Mouse (Mus musculus) brain, embryonic 14.5 days (tissue): ENCODE measurements around the gene Eif2s2. TPM values are rescaled to one million over a fixed set of nuclear protein-coding genes. Genes with fewer than 3 reads are reported as not detected.
"Not testable (repeated sequence)": the region's sequence is repeated elsewhere in the genome, so short reads cannot be mapped to it uniquely, and the experiment has no call there.

Experiments used
- DNase-seq: peaks from one replicate; pipeline ENCODE4 v3.0.0-alpha.2; 2011; ENCODE audit warnings: low read depth
- CTCF ChIP-seq: fragments of 200-500 bp; IDR thresholded peaks from 2 replicates; pipeline ENCODE4 v1.5.1; 2012; ENCODE audit warnings: inconsistent platforms, mild to moderate bottlenecking, moderate library complexity, borderline replicate concordance; ENCODE audit not compliant: insufficient read depth, insufficient read length; ENCODE audit errors: extremely low read depth
- POLR2A ChIP-seq: fragments of 200-500 bp; IDR thresholded peaks from 2 replicates; pipeline ENCODE4 v1.6.1; 2012; ENCODE audit warnings: mild to moderate bottlenecking, inconsistent platforms, borderline replicate concordance; ENCODE audit not compliant: poor library complexity, insufficient read depth, insufficient read length, severe bottlenecking; ENCODE audit errors: extremely low read depth
- polyA plus RNA-seq: library from polyadenylated mRNA; depleted of rRNA; stranded (reverse); fragments of >200 nt; gene quantifications from 2 replicates; pipeline ENCODE4 v1.2.3, GENCODE M21; 2012; rRNA removed

Gene Eif2s2
- polyA plus RNA-seq: 43.0 and 58.8 TPM in 2 replicates

DNA sequence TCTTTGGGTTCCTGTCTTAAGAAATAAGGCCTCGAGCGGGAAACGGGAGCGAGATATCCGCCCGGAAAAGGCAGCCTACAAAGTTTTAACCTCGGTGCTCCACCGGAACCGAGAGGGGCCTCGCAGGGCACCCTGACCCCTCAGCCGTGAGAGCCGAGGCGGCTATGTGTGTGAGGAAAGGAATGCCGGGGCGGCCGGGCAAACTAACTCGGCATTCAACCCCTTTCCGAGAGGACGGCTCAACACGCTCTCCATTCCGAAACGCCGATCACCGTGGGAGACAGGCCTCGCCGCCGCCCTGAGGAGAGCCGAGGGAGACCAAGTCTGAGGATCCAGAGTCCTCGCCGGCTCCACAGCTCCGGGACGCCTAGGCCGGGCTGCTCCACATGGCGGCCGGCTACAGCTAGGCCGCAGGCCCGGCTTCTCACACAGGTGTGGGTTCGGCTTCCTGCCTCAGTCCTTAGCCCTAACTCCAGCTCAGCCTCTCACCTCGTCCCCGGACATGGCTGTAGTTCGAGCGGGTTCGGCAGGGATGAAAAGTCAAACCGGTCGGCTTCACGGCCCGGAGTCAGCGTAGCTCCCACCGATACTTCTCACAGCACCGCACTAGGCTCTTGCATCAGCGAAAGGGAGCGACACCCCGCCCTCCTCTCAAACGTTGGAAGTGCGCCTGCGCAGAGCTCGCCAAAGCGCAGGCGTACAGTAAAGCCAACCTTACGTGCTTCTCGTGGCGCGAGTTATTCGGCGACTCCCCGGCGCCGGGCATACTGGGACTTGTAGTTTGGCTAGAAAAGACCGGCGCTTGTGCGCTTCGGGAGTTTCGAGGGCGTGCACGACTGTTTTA is at the start of gene Eif2s2:
TSS of gene Eif2s2 (minus strand) at position 735 of the 844 bp plus-strand sequence.
- TF ChIP-seq POLR2A (peak; percentile 29; the same call in 1 of the 2 replicates), CTCF (no peak)
- DNase-seq: peak; percentile 99

GRCm38 (mm10) chr2:154941952-154942351 is 49.2 kb upstream of the Eif2s2 start:
- DNase-seq: peak; percentile 14

GRCm38 (mm10) chr2:154937547-154938390 is 45.0 kb upstream of the Eif2s2 start:
- no peak for DNase-seq
- no peak for TF ChIP-seq CTCF

More at GRCm38 (mm10) chr2:154941952-154942351, 49.2 kb upstream of the Eif2s2 start:
- no peak for TF ChIP-seq CTCF
- no peak for TF ChIP-seq POLR2A

- TF ChIP-seq CTCF (no peak), POLR2A (no peak)
- DNase-seq: peak; percentile 7
Observed at GRCm38 (mm10) chr2:154936536-154937155, 43.9 kb upstream of the Eif2s2 start.

DNA sequence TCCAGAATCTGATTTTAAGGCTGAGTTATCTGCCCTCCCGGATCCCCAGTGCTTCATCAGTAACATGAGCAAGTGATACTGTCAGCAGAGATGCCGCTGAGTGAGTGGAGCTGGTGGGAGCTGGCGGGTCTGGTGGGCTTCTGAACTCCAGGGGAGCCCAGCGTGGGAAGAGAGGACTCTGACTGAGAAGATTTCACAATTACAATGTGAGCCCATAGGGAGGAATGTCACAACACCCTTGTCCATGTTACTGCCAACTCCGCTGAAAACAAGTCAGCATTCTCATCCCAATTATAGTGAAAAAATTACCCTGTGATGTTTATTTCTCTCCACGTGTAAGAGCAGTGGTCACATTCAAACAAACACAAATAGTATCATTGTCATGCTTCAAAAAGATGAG is 43.4 kb upstream of the Eif2s2 start:
- TF ChIP-seq CTCF (no peak), POLR2A (no peak)
- no peak for DNase-seq

- peak; percentile 60 for DNase-seq
Observed at GRCm38 (mm10) chr2:154933884-154934283, 41.1 kb upstream of the Eif2s2 start.

DNA sequence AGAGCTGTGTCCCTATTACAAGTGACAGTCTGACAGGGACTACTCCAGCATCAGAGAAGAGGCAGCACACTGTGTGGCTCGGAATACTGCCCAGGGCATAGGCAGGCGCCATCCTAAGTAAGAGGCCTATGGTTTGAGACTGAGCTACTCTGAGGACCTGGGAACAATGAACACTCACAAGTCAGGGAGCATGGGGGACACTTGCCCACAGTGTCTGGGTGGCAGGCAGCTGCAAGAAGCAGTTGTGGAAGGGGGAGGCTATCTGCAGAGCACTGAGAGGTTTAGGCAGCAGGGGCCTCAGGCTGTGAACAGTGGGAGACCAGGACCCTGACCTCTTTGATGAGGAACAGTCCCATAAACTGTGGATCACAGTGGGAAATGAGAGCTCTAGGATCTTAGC is 35.6 kb upstream of the Eif2s2 start:
- DNase-seq: peak; percentile 5
- TF ChIP-seq CTCF (no peak), POLR2A (no peak)

More at GRCm38 (mm10) chr2:154933884-154934283, 41.1 kb upstream of the Eif2s2 start:
- no peak for TF ChIP-seq POLR2A
- TF ChIP-seq CTCF: no peak

DNA sequence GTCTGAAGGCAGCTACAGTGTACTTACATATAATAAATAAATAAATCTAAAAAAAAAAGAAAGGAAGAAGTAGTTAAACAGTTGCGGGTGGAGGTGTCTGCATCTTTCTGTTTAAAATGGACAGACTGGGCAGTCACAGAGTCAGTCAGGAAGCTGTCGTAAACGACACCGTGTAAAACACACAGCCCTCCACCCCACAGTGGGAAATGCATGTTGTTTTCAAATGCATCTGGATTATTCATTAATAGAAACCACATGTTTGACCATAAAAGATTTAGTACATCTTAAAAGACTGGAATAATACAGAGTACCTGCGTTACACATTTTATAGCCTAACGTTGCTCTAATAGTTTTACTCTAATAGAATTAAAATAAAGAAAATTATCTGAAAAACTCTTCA is 34.1 kb upstream of the Eif2s2 start:
- TF ChIP-seq POLR2A (no peak), CTCF (no peak)
- DNase-seq: no peak

DNA sequence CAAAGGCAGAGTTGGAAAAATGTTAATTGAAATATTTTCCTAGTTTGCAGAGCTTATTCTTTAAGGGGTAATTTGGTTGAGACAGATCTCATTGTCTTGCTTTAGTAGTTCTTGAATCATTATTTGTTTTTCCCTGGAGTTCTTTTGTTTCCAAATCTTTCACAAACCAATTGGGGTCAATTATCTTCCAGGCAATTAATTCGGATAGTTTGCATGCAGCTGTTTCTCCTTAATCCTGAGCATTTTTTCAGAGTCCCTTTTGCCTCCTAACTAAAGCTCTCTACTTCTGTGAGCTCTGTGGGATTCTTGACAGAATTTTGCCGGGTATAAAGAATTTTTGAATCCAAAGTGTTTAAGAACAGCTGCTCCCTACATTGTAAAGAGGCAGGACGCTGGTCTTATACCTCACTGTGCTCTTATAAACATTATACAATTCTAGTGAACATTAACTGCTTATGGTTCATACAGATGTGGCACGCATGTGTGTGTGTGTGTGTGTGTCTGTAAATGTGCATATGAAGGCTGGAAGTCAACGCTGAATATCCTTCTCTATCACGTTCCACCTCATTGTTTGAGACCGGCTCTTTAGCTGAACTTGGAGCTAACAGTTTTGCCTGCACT is 32.8 kb upstream of the Eif2s2 start:
- DNase-seq: peak; percentile 83

GRCm38 (mm10) chr2:154922134-154922533 is 29.4 kb upstream of the Eif2s2 start:
- not testable (repeated sequence) for DNase-seq

More for the DNA sequence above, 32.8 kb upstream of the Eif2s2 start:
- TF ChIP-seq CTCF: no peak
- no peak for TF ChIP-seq POLR2A

GRCm38 (mm10) chr2:154920896-154921295 is 28.2 kb upstream of the Eif2s2 start:
- TF ChIP-seq CTCF (no peak), POLR2A (no peak)
- no peak for DNase-seq
